Mouse (Mus musculus): Measurements from ENCODE around the gene Brsk1.
A peak's percentile ranks its signal among the peaks of the same experiment; 100 is the strongest.

The Brsk1 gene

GRCm38 (mm10) chr7:4690387-4690786 lies at the start of gene Brsk1:
TSS of gene Brsk1 (plus strand) at chr7:4690604.
- no peak for DNase-seq

- no peak for DNase-seq
These were observed 49.2 kb upstream of the Brsk1 start for GRCm38 (mm10) chr7:4641155-4641554.

- no peak for DNase-seq
These were observed 48.4 kb upstream of the Brsk1 start for GRCm38 (mm10) chr7:4641956-4642355.

GRCm38 (mm10) chr7:4643225-4643624 lies 47.2 kb upstream of the Brsk1 start:
- DNase-seq, result no peak

- DNase-seq, result no peak
These were observed 43.6 kb upstream of the Brsk1 start for GRCm38 (mm10) chr7:4646806-4647205.

GRCm38 (mm10) chr7:4647291-4647690 lies 43.1 kb upstream of the Brsk1 start:
- no peak for DNase-seq

- DNase-seq, result no peak
These were observed 42.4 kb upstream of the Brsk1 start for GRCm38 (mm10) chr7:4647992-4648391.

GRCm38 (mm10) chr7:4651581-4651980 lies 38.8 kb upstream of the Brsk1 start:
- DNase-seq, result peak in 1 of 2 experiments; percentile 32

GRCm38 (mm10) chr7:4652726-4653125 lies 37.7 kb upstream of the Brsk1 start:
- no peak for DNase-seq

- DNase-seq, result no peak
These were observed 37.1 kb upstream of the Brsk1 start for GRCm38 (mm10) chr7:4653351-4653750.

GRCm38 (mm10) chr7:4653780-4654179 lies 36.6 kb upstream of the Brsk1 start:
- peak in 1 of 2 experiments; percentile 18 for DNase-seq

GRCm38 (mm10) chr7:4654221-4654620 lies 36.2 kb upstream of the Brsk1 start:
- DNase-seq, result no peak

GRCm38 (mm10) chr7:4655393-4655792 lies 35.0 kb upstream of the Brsk1 start:
- no peak for DNase-seq

- DNase-seq, result no peak
These were observed 34.5 kb upstream of the Brsk1 start for GRCm38 (mm10) chr7:4655916-4656315.

- DNase-seq, result no peak
These were observed 33.6 kb upstream of the Brsk1 start for GRCm38 (mm10) chr7:4656818-4657217.

- DNase-seq, result peak; percentile 35 to 41
These were observed 32.8 kb upstream of the Brsk1 start for GRCm38 (mm10) chr7:4657521-4658127.

- peak in 1 of 2 experiments; percentile 19 for DNase-seq
These were observed 32.1 kb upstream of the Brsk1 start for GRCm38 (mm10) chr7:4658128-4658907.

GRCm38 (mm10) chr7:4658912-4659551 lies 31.4 kb upstream of the Brsk1 start, which contains the start of gene Ppp6r1:
TSS of gene Ppp6r1 (minus strand) at chr7:4659019.
- peak; percentile 98 for DNase-seq

GRCm38 (mm10) chr7:4659911-4660443 lies 30.4 kb upstream of the Brsk1 start:
- peak in 1 of 2 experiments; percentile 41 for DNase-seq

- no peak for DNase-seq
These were observed 27.2 kb upstream of the Brsk1 start for GRCm38 (mm10) chr7:4663179-4663578.

GRCm38 (mm10) chr7:4663742-4664141 lies 26.7 kb upstream of the Brsk1 start:
- DNase-seq, result no peak

- DNase-seq, result no peak
These were observed 23.5 kb upstream of the Brsk1 start for GRCm38 (mm10) chr7:4666871-4667270.

GRCm38 (mm10) chr7:4668506-4668905 lies 21.9 kb upstream of the Brsk1 start:
- DNase-seq, result no peak

- no peak for DNase-seq
These were observed 21.2 kb upstream of the Brsk1 start for GRCm38 (mm10) chr7:4669156-4669555.
